Mouse (Mus musculus): ENCODE data around the gene Sh3bp1. TPM values are rescaled to one million over a fixed set of nuclear protein-coding genes. Genes with fewer than 3 reads are reported as not detected.

The Sh3bp1 gene
- polyA plus RNA-seq, 1 experiment, result 28.2 TPM

- TF ChIP-seq POLR2A (IDR thresholded peaks at IDR 0.05; ENCODE audit: borderline replicate concordance, insufficient read depth, low read length) (peak; percentile 46; the same call in 1 of the 2 replicates), CTCF (IDR thresholded peaks at IDR 0.05; ENCODE audit: borderline replicate concordance, insufficient read depth, low read depth, low read length) (peak; percentile 76; the same call in 1 of the 2 replicates)
- Histone ChIP-seq H3K4me1 (ENCODE audit: control insufficient read depth, insufficient read depth, low read length) (peaks cover 2% of the 10 kb centered on the region; the same call in 1 of the 2 replicates), H3K4me3 (replicated peaks; ENCODE audit: insufficient read depth, low read depth, low read length) (peak overlapping the region; percentile 74), H3K27ac (ENCODE audit: insufficient read depth, low read length) (peak overlapping the region; percentile 78), H3K27me3 (ENCODE audit: control insufficient read depth, insufficient read depth, low read length) (no peaks in the 10 kb centered on the region)
- WGBS, result 0% methylated on average over 9 of the region's 9 CpGs
- peak; percentile 85 to 91 for DNase-seq
These were observed 43.1 kb downstream of the Sh3bp1 start for GRCm38 (mm10) chr15:78942663-78943062.

GRCm38 (mm10) chr15:78946232-78946631 is 46.7 kb downstream of the Sh3bp1 start:
- 32% methylated on average over 7 of the region's 7 CpGs for WGBS
- TF ChIP-seq POLR2A (IDR thresholded peaks at IDR 0.05; ENCODE audit: borderline replicate concordance, insufficient read depth, low read length) (no peak), CTCF (IDR thresholded peaks at IDR 0.05; ENCODE audit: borderline replicate concordance, insufficient read depth, low read depth, low read length) (no peak)

GRCm38 (mm10) chr15:78947657-78948056 is 48.1 kb downstream of the Sh3bp1 start, which contains the start of gene Triobp:
TSS of gene Triobp (plus strand) at chr15:78947724.
- Histone ChIP-seq H3K27me3 (ENCODE audit: control insufficient read depth, insufficient read depth, low read length) (no peaks in the 10 kb centered on the region), H3K27ac (ENCODE audit: insufficient read depth, low read length) (peak within 1 kb of the TSS; percentile 31), H3K4me1 (ENCODE audit: control insufficient read depth, insufficient read depth, low read length) (0 out of 2 replicates have a peak, but pooled peaks cover 3% of the 10 kb centered on the region), H3K4me3 (replicated peaks; ENCODE audit: insufficient read depth, low read depth, low read length) (peak within 1 kb of the TSS; percentile 77)
- TF ChIP-seq POLR2A (IDR thresholded peaks at IDR 0.05; ENCODE audit: borderline replicate concordance, insufficient read depth, low read length), result peak; percentile 65; the same call in 1 of the 2 replicates
- TF ChIP-seq CTCF (IDR thresholded peaks at IDR 0.05; ENCODE audit: borderline replicate concordance, insufficient read depth, low read depth, low read length), result no peak
- DNase-seq, result peak; percentile 88 to 96
- 0% methylated on average over 24 of the region's 24 CpGs for WGBS

More at GRCm38 (mm10) chr15:78946232-78946631, 46.7 kb downstream of the Sh3bp1 start:
- no peak overlapping the region for H3K4me3 ChIP-seq (replicated peaks; ENCODE audit: insufficient read depth, low read depth, low read length)
- no peak overlapping the region for H3K27ac ChIP-seq (ENCODE audit: insufficient read depth, low read length)
- 0 out of 2 replicates have a peak, but pooled peaks cover 3% of the 10 kb centered on the region for H3K4me1 ChIP-seq (ENCODE audit: control insufficient read depth, insufficient read depth, low read length)
- no peaks in the 10 kb centered on the region for H3K27me3 ChIP-seq (ENCODE audit: control insufficient read depth, insufficient read depth, low read length)
- DNase-seq, result no peak

GRCm38 (mm10) chr15:78948152-78948725 is 48.7 kb downstream of the Sh3bp1 start:
- no peak for TF ChIP-seq POLR2A (IDR thresholded peaks at IDR 0.05; ENCODE audit: borderline replicate concordance, insufficient read depth, low read length)
- no peak for TF ChIP-seq CTCF (IDR thresholded peaks at IDR 0.05; ENCODE audit: borderline replicate concordance, insufficient read depth, low read depth, low read length)
- peak in 1 of 2 experiments; percentile 38 for DNase-seq
- H3K4me3 ChIP-seq (replicated peaks; ENCODE audit: insufficient read depth, low read depth, low read length), result peak overlapping the region; percentile 77
- H3K27me3 ChIP-seq (ENCODE audit: control insufficient read depth, insufficient read depth, low read length), result no peaks in the 10 kb centered on the region
- WGBS, result 1% methylated on average over 11 of the region's 11 CpGs
- peak overlapping the region; percentile 31 for H3K27ac ChIP-seq (ENCODE audit: insufficient read depth, low read length)
- 0 out of 2 replicates have a peak, but pooled peaks cover 3% of the 10 kb centered on the region for H3K4me1 ChIP-seq (ENCODE audit: control insufficient read depth, insufficient read depth, low read length)

- H3K27ac ChIP-seq (ENCODE audit: insufficient read depth, low read length), result no peak overlapping the region
- no peak overlapping the region for H3K4me3 ChIP-seq (replicated peaks; ENCODE audit: insufficient read depth, low read depth, low read length)
- H3K4me1 ChIP-seq (ENCODE audit: control insufficient read depth, insufficient read depth, low read length), result 0 out of 2 replicates have a peak, but pooled peaks cover 3% of the 10 kb centered on the region
- WGBS, result 96% methylated on average over 3 of the region's 3 CpGs
- peak in 1 of 2 experiments; percentile 45 for DNase-seq
- H3K27me3 ChIP-seq (ENCODE audit: control insufficient read depth, insufficient read depth, low read length), result no peaks in the 10 kb centered on the region
- TF ChIP-seq POLR2A (IDR thresholded peaks at IDR 0.05; ENCODE audit: borderline replicate concordance, insufficient read depth, low read length) (no peak), CTCF (IDR thresholded peaks at IDR 0.05; ENCODE audit: borderline replicate concordance, insufficient read depth, low read depth, low read length) (no peak)
These were observed 49.3 kb downstream of the Sh3bp1 start for GRCm38 (mm10) chr15:78948883-78949282.

GRCm38 (mm10) chr15:78955663-78956062 is 56.1 kb downstream of the Sh3bp1 start:
- H3K27me3 ChIP-seq (ENCODE audit: control insufficient read depth, insufficient read depth, low read length), result no peaks in the 10 kb centered on the region
- 70% methylated on average over 3 of the region's 3 CpGs for WGBS
- TF ChIP-seq CTCF (IDR thresholded peaks at IDR 0.05; ENCODE audit: borderline replicate concordance, insufficient read depth, low read depth, low read length) (no peak), POLR2A (IDR thresholded peaks at IDR 0.05; ENCODE audit: borderline replicate concordance, insufficient read depth, low read length) (no peak)
- no peak overlapping the region for H3K4me3 ChIP-seq (replicated peaks; ENCODE audit: insufficient read depth, low read depth, low read length)
- no peak overlapping the region for H3K27ac ChIP-seq (ENCODE audit: insufficient read depth, low read length)
- peaks cover 5% of the 10 kb centered on the region; the same call in 1 of the 2 replicates for H3K4me1 ChIP-seq (ENCODE audit: control insufficient read depth, insufficient read depth, low read length)
- no peak for DNase-seq

- H3K27me3 ChIP-seq (ENCODE audit: control insufficient read depth, insufficient read depth, low read length), result no peaks in the 10 kb centered on the region
- no peak overlapping the region for H3K27ac ChIP-seq (ENCODE audit: insufficient read depth, low read length)
- no peak for TF ChIP-seq POLR2A (IDR thresholded peaks at IDR 0.05; ENCODE audit: borderline replicate concordance, insufficient read depth, low read length)
- TF ChIP-seq CTCF (IDR thresholded peaks at IDR 0.05; ENCODE audit: borderline replicate concordance, insufficient read depth, low read depth, low read length), result peak; percentile 26; the same call in 1 of the 2 replicates
- DNase-seq, result peak in 1 of 2 experiments; percentile 45
- WGBS, result 95% methylated on average over 4 of the region's 4 CpGs
- peaks cover 3% of the 10 kb centered on the region; the same call in 1 of the 2 replicates for H3K4me1 ChIP-seq (ENCODE audit: control insufficient read depth, insufficient read depth, low read length)
- no peak overlapping the region for H3K4me3 ChIP-seq (replicated peaks; ENCODE audit: insufficient read depth, low read depth, low read length)
These were observed 56.8 kb downstream of the Sh3bp1 start for GRCm38 (mm10) chr15:78956351-78956750.

GRCm38 (mm10) chr15:78957021-78957420 is 57.5 kb downstream of the Sh3bp1 start:
- no peak overlapping the region for H3K4me3 ChIP-seq (replicated peaks; ENCODE audit: insufficient read depth, low read depth, low read length)
- WGBS, result 81% methylated on average over 15 of the region's 15 CpGs
- DNase-seq, result no peak
- H3K27me3 ChIP-seq (ENCODE audit: control insufficient read depth, insufficient read depth, low read length), result no peaks in the 10 kb centered on the region
- H3K4me1 ChIP-seq (ENCODE audit: control insufficient read depth, insufficient read depth, low read length), result peaks cover 3% of the 10 kb centered on the region; the same call in 1 of the 2 replicates
- no peak overlapping the region for H3K27ac ChIP-seq (ENCODE audit: insufficient read depth, low read length)
- TF ChIP-seq CTCF (IDR thresholded peaks at IDR 0.05; ENCODE audit: borderline replicate concordance, insufficient read depth, low read depth, low read length) (no peak), POLR2A (IDR thresholded peaks at IDR 0.05; ENCODE audit: borderline replicate concordance, insufficient read depth, low read length) (no peak)

All from cerebellum, adult 2 months (tissue).